Mouse (Mus musculus) heart, embryonic 11.5 days (tissue): Measurements from ENCODE around the gene Ctr9. TPM values are rescaled to one million over a fixed set of nuclear protein-coding genes. Genes with fewer than 3 reads are reported as not detected.

Experiments
- ATAC-seq: fragments of 200-750 bp; cut with Nextera tagmentation; replicated peaks from 2 replicates; pipeline ENCODE4 v1.8.0; 2017; ENCODE audit warnings: moderate library complexity; ENCODE audit not compliant: insufficient number of reproducible peaks, low FRiP score, low TSS enrichment
- H3K27ac ChIP-seq: fragments of 300-500 bp; sonication (generic); 2 replicates; pipeline ENCODE4 v1.5.1; 2014; ENCODE audit warnings: mild to moderate bottlenecking, low read depth, low read length
- H3K27me3 ChIP-seq: fragments of 300-500 bp; sonication (generic); 2 replicates; pipeline ENCODE4 v1.6.1; 2014; ENCODE audit warnings: mild to moderate bottlenecking, low read length, mixed read lengths; ENCODE audit not compliant: control insufficient read depth, insufficient read depth
- H3K36me3 ChIP-seq: fragments of 300-500 bp; sonication (generic); 2 replicates; pipeline ENCODE4 v1.6.1; 2014; ENCODE audit warnings: mild to moderate bottlenecking, low read length, moderate library complexity, mixed read lengths; ENCODE audit not compliant: control insufficient read depth, insufficient read depth
- H3K4me1 ChIP-seq: fragments of 300-500 bp; sonication (generic); 2 replicates; pipeline ENCODE4 v1.6.1; 2014; ENCODE audit warnings: low read length; ENCODE audit not compliant: control insufficient read depth, insufficient read depth
- H3K4me2 ChIP-seq: fragments of 300-500 bp; sonication (generic); 2 replicates; pipeline ENCODE4 v1.6.1; 2014; ENCODE audit warnings: mild to moderate bottlenecking, moderate library complexity
- H3K4me3 ChIP-seq: fragments of 300-500 bp; sonication (generic); 2 replicates; pipeline ENCODE4 v1.5.1; 2014; ENCODE audit warnings: low read depth, low read length
- H3K9ac ChIP-seq: fragments of 300-500 bp; sonication (generic); 2 replicates; pipeline ENCODE4 v1.6.1; 2014; ENCODE audit warnings: mild to moderate bottlenecking, low read depth, low read length, moderate library complexity
- H3K9me3 ChIP-seq: fragments of 300-500 bp; sonication (generic); replicated peaks from 2 replicates; pipeline ENCODE4 v1.6.1; 2016; ENCODE audit warnings: low read length; ENCODE audit not compliant: control insufficient read depth
- WGBS: fragments of 180-500 bp; shearing (Covaris S2); extraction: QIAGEN DNeasy Blood & Tissue Kit; methylation state at CpG from one replicate; pipeline ENCODE4 v1.1.7; 2014; ENCODE audit not compliant: insufficient replicate concordance; 5-methylcytosine and 5-hydroxymethylcytosine counted together
- polyA plus RNA-seq: library from polyadenylated mRNA; unstranded; fragments of >200 nt; fragmentation: Nextera tagmentation; extraction: Ambion mirVana; gene quantifications from 2 replicates; pipeline ENCODE4 v1.2.1, GENCODE M21; 2014

Ctr9 gene
- polyA plus RNA-seq, 1 experiment from 2014 or later = 46.1 TPM

DNA sequence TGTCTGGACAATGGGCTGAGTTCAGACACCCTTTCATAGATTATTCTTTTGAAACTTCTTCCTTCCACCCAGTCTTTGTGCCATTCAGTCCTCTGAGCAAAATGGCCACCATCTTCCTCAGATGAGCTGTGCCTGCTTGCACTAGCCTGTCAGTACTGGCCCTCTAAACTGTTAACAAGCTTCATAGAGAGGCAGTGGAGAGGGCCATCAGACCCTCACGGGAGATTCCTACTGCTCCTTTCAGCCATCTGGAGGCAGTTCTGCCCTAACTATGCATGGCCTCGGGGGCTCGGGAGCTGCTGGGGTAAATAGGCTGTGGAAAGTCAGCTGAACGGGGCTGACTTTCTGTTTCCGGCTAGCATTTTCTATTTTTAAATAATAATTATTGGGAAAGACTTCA lies 30.8 kb downstream of the Ctr9 start:
- Histone ChIP-seq H3K27ac (no peak overlapping the region), H3K36me3 (0 out of 2 replicates have a peak, but pooled peaks cover 6% of the 10 kb centered on the region), H3K4me2 (no peak overlapping the region), H3K27me3 (no peaks in the 10 kb centered on the region), H3K4me3 (no peak overlapping the region), H3K9me3 (no peaks in the 10 kb centered on the region), H3K4me1 (peaks cover 12% of the 10 kb centered on the region), H3K9ac (no peak overlapping the region)
- no peak for ATAC-seq
- WGBS = 70% methylated on average over 5 of the region's 5 CpGs

DNA sequence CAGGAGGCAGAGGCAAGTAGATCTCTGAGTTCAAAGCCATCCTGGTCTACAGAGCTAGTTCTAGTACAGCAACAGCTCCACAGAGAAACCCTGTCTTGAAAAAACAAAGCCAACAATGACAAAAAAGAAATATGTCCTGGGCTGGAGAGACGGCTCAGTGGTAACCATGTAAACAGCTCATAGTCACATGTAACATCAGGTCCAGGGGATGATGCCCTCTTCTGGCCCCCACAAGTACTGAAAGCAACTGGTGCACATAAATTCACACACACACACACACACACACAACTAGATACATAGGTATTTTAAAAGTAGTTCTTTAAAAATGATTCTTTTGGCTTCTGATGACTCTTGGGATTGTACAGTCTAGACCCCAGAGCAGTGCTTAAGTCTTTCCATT lies 34.2 kb downstream of the Ctr9 start:
- WGBS = 95% methylated on average over 1 of the region's 1 CpGs
- Histone ChIP-seq H3K9me3 (peaks cover 4% of the 10 kb centered on the region; the same call in 1 of the 2 replicates), H3K9ac (no peak overlapping the region), H3K4me3 (no peak overlapping the region), H3K27ac (no peak overlapping the region), H3K36me3 (peaks cover 5% of the 10 kb centered on the region), H3K4me2 (no peak overlapping the region), H3K27me3 (no peaks in the 10 kb centered on the region), H3K4me1 (no peaks in the 10 kb centered on the region)
- ATAC-seq = no peak

DNA sequence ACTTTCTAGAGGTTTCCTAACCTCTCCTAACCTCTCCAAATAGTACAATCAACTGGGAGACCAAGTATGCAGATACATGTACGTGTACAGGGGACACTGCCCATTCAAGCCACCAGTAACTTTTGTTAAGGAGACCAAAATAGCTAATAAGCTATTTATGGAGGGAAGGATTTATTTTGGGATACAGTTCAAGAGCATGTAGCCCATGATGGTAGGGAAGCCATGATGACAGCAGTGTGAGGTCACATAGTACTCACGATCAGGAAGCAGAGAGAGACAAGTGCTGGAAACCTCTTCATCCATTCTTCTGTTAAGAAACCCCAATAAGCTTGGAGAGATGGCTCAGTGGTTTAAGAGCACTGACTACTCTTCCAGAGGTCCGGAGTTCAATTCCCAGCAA lies 39.4 kb downstream of the Ctr9 start:
- H3K4me3 ChIP-seq = no peak overlapping the region
- WGBS = 79% methylated on average over 3 of the region's 3 CpGs
- ATAC-seq = no peak
- peaks cover 8% of the 10 kb centered on the region; the same call in 1 of the 2 replicates for H3K9me3 ChIP-seq
- H3K27ac ChIP-seq = no peak overlapping the region
- no peaks in the 10 kb centered on the region for H3K4me1 ChIP-seq
- H3K9ac ChIP-seq = no peak overlapping the region
- H3K36me3 ChIP-seq = peaks cover 45% of the 10 kb centered on the region
- no peaks in the 10 kb centered on the region for H3K27me3 ChIP-seq
- no peak overlapping the region for H3K4me2 ChIP-seq

DNA sequence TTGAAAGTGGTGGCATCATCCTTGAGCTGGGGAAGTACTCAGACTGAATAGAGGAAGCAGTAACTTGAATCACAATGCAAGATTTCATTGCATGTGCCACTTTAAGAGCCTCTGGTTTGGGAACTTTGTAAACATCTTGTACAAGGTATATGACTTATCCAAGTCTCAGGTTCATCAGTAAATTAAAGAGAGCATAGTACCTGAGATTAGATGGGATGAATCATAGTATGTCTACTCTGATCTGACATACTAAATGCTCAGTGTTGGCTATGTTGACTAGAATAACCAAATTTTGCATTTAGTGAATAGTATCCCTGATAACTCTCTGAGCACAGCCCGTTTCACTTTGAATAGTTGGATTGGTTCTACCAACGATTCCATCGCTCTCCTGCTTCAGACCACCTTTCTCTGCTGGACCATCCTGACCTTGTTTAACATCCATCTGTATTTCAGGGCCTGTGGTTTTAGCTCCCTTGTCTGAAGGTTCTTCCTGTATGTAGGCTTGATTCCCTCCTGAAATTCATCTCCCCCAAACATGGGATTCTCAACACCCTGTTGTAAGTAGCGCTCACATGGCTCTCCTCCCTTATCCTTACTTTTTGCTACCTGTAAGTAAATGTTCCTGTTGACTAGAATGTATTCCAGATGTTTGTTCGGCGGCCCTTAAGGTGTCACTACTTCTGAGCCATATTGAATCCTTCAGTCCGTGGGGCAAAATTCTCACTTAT lies 40.9 kb downstream of the Ctr9 start:
- 91% methylated on average over 7 of the region's 7 CpGs for WGBS
- peaks cover 57% of the 10 kb centered on the region for H3K36me3 ChIP-seq
- peaks cover 8% of the 10 kb centered on the region; the same call in 1 of the 2 replicates for H3K9me3 ChIP-seq
- no peak overlapping the region for H3K4me3 ChIP-seq
- H3K9ac ChIP-seq = no peak overlapping the region
- peak; percentile 35; the same call in 1 of the 2 replicates for ATAC-seq
- H3K27me3 ChIP-seq = no peaks in the 10 kb centered on the region
- no peak overlapping the region; the same call in 1 of the 2 replicates for H3K27ac ChIP-seq
- no peak overlapping the region for H3K4me2 ChIP-seq
- H3K4me1 ChIP-seq = no peaks in the 10 kb centered on the region

DNA sequence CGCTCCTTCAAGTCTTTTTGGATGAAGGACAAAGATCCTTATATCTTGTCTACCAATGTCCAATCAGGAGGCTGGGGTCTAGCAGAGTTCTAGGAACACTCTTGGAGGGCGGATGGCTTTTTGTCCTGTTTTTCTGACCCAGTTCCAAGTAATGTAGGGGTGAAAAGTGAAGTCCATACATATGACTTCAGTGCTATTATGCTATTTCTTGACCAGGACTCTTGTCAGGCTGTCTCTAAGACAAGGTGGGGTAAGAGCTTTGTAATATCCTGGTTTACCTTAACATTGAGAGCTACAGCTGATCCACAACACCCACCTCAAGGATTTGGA lies 41.4 kb downstream of the Ctr9 start:
- H3K9me3 ChIP-seq = peaks cover 8% of the 10 kb centered on the region; the same call in 1 of the 2 replicates
- peaks cover 62% of the 10 kb centered on the region for H3K36me3 ChIP-seq
- no peak overlapping the region for H3K4me3 ChIP-seq
- H3K27ac ChIP-seq = no peak overlapping the region
- H3K9ac ChIP-seq = no peak overlapping the region
- no peaks in the 10 kb centered on the region for H3K4me1 ChIP-seq
- no peak overlapping the region for H3K4me2 ChIP-seq
- ATAC-seq = no peak
- no peaks in the 10 kb centered on the region for H3K27me3 ChIP-seq
- 89% methylated on average over 2 of the region's 2 CpGs for WGBS

DNA sequence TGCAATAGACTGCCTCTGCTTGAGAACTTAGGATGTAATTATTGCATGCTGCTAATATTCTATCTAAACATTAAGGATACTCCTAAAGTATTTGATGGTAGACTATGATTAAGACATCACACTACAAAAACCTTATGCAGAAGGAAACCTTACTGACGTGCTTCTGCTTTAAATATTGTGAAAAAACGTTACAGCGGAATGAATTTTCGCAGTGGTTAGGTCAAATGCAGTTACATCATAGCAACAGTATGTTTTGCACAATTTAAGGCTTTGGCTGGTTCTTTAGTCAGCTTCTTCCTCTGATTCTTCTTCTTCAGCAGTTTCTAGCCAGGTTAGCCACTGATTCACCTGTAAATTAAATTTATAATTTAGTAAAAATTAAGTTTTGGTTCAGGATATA lies 43.7 kb downstream of the Ctr9 start:
- no peak for ATAC-seq
- 0 out of 2 replicates have a peak, but pooled peaks cover 6% of the 10 kb centered on the region for H3K4me1 ChIP-seq
- peaks cover 8% of the 10 kb centered on the region; the same call in 1 of the 2 replicates for H3K9me3 ChIP-seq
- no peak overlapping the region for H3K4me2 ChIP-seq
- no peak overlapping the region for H3K9ac ChIP-seq
- 94% methylated on average over 4 of the region's 4 CpGs for WGBS
- H3K27me3 ChIP-seq = no peaks in the 10 kb centered on the region
- peaks cover 79% of the 10 kb centered on the region for H3K36me3 ChIP-seq
- no peak overlapping the region for H3K27ac ChIP-seq
- no peak overlapping the region for H3K4me3 ChIP-seq

DNA sequence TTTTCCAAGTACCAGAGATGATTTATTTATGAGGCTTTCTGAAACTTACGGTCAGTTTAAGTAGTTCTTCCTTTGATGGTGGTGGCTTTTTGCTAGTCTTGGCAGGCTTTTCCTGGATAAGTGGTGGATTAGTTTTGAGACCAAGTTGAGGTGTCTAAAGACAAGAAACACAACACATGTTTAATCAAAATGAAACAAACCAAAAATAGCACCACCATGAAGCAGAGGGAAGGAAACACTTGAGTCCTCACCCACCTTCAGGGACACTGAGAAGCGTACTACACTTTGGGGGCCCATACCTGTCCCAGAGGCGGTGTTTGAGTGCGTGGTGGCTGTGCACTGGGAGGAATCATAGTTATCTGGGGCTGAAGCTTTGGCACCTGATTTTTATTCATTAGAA lies 46.5 kb downstream of the Ctr9 start:
- Histone ChIP-seq H3K4me2 (no peak overlapping the region), H3K27me3 (no peaks in the 10 kb centered on the region), H3K4me1 (peaks cover 8% of the 10 kb centered on the region), H3K4me3 (no peak overlapping the region), H3K27ac (no peak overlapping the region), H3K9ac (no peak overlapping the region), H3K9me3 (no peaks in the 10 kb centered on the region), H3K36me3 (peaks cover 77% of the 10 kb centered on the region)
- ATAC-seq = no peak
- 61% methylated on average over 4 of the region's 4 CpGs for WGBS

DNA sequence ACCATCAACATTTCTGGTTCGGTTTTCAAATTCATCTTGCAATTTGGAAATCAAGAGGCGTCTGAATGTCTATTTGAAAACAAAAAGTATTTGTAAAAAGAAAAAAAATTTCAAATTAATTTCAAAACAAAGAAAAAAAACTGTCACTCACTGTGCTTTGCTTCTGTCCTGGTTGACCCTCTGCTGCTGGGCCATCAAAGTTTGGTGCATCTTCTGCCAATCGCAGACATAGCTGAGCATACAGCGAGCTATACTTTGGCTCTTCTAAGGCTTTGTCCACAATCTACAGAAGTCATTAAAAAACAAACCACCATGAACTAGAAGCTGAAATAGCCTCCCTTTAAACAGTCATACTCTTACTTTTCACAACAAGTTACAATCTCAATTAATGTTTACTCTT lies 49.5 kb downstream of the Ctr9 start:
- H3K36me3 ChIP-seq = peaks cover 64% of the 10 kb centered on the region
- no peaks in the 10 kb centered on the region for H3K9me3 ChIP-seq
- no peak overlapping the region for H3K4me3 ChIP-seq
- no peak overlapping the region for H3K4me2 ChIP-seq
- H3K9ac ChIP-seq = no peak overlapping the region
- H3K27ac ChIP-seq = no peak overlapping the region
- 94% methylated on average over 4 of the region's 4 CpGs for WGBS
- no peaks in the 10 kb centered on the region for H3K27me3 ChIP-seq
- ATAC-seq = no peak
- H3K4me1 ChIP-seq = peaks cover 15% of the 10 kb centered on the region

DNA sequence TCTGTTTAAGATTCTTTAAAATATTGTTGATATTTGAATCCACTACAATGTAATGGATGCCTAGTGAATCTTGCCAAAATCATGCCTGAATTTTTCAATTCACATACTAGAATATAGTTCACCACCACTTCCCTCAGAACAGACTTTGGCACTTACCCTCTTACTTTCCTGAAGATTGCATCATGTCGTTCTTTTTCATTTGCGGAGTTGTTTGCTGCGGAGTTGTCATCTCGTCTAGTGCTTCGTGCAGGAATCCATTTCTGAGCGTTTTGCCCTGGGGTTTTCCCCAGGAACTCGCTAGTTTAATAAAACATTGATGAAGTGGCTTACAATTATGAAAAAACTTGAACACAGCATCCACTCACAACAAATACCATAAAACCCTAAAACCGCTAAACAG lies 51.3 kb downstream of the Ctr9 start:
- Histone ChIP-seq H3K9me3 (no peaks in the 10 kb centered on the region), H3K27me3 (no peaks in the 10 kb centered on the region), H3K36me3 (peaks cover 47% of the 10 kb centered on the region), H3K4me2 (peak overlapping the region; percentile 82; the same call in 1 of the 2 replicates), H3K4me3 (peak overlapping the region; percentile 97; the same call in 1 of the 2 replicates), H3K9ac (no peak overlapping the region), H3K27ac (no peak overlapping the region), H3K4me1 (peaks cover 15% of the 10 kb centered on the region)
- no peak for ATAC-seq
- WGBS = 89% methylated on average over 8 of the region's 8 CpGs
